Mouse (Mus musculus): Measurements from ENCODE around the gene Arhgef10l.

Arhgef10l gene

DNA sequence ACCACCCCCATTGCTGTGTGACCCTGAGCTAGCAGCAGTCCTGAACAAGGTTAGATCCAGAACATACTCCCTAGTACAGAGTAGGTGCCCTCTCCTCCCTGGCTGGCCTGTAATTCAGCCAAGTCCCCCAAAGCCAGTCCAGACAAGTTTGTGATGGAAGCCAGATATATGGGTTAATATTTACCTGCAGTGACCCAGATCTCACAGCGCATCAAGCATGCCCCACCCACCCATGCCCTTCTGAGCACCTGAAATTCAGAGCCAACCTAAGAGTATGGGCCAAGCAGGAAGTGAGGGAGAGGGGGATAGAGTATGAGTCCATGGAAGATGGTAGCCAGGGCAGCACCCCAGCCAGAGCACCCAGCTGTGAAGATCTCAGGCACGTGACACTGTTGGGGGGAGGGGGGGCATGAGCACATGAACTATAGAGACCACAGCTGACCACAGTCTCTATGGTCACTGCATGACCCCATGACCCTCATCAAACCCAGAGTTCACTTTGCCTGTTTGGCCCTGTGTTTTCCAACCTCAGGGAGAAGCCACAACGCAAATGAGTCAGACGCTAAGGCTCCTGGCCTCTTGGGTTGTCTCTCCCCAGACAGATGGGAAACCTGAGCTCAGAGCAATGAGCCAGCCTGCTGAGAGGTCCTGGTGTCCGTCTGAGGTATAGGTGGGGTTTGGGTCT is 29.4 kb downstream of the Arhgef10l start:
- DNase-seq (ENCODE audit: low read depth, low spot score) = no peak

DNA sequence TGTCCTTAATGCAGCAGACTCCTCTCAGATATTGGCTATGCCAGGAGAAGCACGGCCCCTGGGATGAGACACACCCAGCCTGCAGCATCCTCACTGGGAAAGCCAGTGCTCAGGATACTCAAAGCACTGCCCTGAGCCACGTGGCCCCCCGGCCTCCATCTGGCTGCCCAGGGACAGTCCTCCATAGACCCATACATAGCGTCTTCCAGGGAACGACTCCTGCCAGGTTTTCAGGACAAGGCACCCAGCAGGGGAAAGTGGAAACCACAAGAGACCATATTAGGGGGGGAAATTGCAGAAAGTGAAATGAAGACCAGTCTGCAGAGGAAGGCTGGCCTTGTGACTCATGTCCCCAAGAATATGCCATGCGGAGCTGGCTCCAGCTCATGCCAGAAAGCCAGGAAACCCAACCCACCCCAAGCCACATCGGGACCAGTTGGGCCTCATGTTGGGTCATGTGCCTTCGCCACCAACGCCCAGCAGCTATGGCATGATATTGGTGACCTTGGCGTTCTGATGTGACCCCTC is 30.9 kb downstream of the Arhgef10l start:
- no peak for DNase-seq (ENCODE audit: low read depth, low spot score)

DNA sequence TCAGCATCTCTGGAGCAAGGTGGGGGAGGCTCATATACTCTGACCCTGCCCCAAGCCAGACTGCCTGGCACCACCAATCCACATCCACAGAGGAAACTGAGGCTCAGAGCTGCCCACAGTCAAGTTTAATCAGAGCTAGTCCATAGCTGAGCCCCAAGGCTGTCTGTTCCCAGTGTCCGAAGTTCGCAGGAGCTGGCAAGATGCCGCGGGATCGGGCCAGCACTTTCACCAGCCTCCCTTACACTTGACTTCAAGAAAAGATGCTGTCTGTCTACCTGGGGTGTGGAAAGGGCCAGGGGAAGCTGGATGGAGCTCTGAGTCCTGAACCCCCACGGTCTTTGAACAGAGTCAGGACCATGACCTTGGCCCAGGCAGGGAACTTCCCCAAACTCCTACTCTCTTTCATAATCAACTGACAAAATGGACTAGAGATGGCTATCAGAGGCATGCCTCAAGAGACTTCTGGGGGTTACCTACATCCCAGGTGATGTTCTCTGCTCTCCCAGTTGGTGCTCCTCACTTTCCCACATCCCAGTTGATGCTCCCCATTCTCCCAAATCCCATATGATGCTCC is 34.4 kb downstream of the Arhgef10l start:
- DNase-seq (ENCODE audit: low read depth, low spot score) = no peak

DNA sequence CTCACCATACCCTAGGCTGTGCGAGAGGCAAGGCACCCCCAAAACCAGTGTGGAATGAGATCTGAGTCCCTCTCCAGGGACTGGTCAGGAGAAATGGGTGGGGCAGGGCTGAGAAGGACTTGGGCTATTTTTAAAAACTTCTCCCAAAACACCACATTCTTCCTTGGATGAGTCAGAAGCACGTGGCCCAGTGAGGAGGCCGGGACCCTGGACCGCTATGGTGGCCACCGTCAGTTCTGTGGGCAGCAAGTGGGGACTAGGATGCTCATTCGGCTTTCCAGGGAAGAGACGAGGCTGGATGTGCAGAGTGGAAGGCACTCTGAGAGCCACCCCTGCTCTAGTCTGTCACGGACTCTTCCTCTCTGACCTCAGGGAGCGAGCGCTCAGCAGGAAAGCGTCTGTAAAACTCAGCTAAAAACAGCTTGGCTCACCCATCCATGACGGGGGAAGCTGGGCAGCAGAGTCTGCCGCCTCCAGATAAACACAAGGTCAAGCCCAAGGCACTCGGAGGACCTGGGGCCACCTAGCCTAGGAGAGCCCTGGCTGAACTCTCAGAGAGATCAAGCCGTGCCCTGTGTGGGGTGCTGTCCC is 35.1 kb downstream of the Arhgef10l start:
- no peak for DNase-seq (ENCODE audit: low read depth, low spot score)

DNA sequence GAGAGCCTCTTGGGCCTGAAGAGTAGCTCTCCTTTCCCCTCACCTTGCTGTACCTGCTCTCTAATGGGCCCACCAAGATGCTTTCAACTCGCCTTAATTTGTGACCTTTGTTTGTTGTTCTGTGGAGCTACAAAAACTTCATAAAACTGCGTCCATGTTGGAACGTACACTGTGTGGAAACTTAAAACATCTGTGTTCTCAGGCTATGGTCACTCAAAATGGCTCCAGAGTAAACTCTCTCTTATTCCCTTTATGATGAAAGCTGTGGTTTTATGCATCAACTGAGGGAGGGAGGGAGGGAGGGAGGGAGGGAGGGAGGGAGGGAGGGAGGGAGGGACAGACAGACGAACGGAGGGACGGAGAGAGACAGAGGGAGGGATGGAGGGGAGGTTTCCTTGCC is 35.7 kb downstream of the Arhgef10l start:
- no peak for DNase-seq (ENCODE audit: low read depth, low spot score)

DNA sequence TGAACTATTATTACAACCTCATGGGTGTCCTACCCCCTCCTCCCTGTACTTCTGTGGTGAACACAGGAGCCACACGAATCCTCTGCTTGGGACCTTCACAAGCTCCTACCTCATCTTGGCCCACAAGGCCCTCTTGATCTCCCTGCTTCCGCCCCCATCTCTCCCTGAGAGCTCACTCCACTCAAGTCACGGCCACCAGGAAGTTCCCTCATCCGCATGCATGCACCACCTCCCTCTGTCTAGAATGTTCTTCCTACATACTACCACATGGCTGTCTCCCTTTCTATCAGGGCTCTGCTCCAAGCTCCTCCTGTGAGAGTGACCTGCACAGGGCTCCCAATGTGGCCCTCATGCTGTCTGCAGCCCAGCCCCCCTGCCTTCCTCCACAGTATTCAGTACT is 36.8 kb downstream of the Arhgef10l start:
- DNase-seq (ENCODE audit: low read depth, low spot score) = no peak

DNA sequence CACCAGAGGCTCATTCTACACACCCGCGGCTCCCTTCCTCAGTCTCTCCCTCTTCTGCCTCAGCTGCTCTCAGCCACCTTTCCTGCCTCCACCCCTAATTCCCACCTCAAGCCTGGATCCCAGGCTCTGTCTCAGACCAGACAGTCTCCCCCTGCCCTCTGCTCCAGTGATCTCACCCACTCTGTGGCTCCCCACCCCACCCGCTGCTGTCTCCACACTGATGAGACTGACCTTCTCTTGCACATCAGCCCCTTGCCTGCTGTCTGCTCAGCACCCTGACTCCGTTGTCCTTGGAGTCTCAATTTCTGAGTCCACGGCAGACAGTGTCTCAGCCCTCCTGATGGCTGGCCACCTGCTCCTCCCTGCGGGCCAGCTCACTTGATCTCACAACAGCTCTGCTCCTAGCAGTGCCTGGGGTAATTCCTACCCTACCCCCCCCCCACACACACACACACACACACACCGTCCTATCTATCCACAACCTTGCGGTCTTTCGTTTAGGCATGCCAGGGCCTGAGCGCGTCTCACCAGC is 37.3 kb downstream of the Arhgef10l start:
- DNase-seq (ENCODE audit: low read depth, low spot score) = no peak

DNA sequence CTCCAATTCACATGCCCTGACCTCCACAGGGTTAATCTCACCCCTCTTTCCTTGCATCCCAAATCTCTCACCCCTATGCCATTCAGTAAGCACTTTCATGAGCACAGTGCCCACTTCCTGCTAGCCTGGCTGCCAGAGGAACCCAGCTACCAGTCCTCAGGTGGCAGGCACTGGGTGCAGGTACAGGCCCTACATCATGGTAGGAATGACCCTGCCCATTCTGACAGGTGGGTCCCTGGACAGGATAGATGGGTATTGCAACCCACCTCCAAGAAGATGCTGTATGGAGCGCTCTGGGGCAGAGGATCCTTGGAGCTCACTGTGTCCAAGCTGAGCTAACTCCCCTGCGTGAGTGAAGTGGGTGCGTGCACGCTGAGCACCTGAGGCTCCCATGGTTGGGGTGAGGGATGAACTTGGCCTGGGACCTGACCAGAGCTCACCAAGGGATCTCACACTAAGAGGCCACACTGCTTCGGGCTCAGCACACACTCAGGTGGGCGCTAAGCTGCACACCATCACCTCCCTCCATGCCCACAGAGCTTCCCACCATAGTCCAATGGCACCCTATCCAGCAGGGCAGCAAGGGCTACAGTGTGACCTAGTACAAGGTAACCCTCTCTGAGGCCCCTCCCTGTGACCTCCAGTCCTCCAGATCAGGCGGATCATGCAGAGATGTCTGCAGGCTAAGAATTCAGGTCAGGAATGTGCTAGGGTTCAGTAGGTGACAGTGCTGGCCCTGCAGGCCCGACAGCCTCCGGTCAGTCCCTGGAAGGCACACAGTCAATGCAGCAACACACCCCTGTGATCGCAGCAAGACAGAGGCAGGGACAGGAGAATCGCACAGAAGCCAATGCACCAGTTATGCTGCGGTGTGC is 39.9 kb downstream of the Arhgef10l start:
- DNase-seq (ENCODE audit: low read depth, low spot score) = no peak

DNA sequence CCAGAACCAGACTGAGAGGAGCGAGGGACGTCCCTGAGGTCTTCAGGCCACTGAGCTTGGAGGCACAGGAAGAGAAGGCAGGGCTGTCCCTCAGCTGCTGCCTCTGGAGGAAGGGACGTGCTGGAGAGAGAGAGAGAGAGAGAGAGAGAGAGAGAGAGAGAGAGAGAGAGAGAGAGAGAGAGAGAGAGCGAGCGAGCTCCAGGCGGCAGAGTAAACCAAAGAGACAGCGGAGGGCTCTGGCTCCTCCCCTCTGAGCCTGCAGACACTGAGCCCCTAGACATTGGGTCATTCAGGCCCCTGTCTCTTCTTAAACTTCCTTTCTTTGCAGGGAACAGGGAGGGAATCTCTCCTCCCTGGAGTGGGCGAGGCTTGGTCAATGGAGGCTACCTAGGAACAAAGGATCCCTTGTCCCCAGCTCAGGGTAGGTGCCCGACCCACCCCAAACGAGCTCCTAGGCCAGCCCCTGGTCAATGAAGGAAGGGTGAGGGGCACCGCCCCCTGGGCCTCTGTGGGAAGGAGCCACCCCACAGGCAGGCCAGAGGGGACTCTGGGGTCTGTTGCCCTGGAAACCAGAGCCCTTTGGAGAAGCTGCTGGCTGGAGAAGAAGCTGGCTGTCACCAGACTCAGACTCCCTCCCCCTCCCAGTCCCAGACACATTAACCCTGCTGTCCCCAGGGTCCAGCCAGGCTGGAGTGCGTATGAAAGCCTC is 41.2 kb downstream of the Arhgef10l start:
- peak; percentile 57 for DNase-seq (ENCODE audit: low read depth, low spot score)

DNA sequence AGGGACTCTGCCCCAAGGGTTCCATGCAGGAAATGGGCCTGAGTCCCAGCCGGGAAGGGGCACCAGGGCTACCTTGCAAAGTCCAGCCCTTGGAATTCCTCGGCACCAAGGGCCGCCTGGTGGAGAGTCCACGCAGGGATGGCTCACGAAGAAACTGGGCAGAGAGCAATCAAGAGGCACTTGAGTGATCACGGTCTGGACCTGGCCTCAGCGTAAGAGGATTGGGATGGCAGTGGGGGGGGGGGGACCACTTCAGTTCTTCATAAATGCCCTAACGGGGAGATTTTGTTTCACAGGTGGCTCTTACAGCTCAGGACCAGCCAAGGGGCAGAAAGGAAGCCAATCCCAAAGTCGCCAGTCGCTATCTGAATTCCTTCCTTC is 41.7 kb downstream of the Arhgef10l start:
- no peak for DNase-seq (ENCODE audit: low read depth, low spot score)

DNA sequence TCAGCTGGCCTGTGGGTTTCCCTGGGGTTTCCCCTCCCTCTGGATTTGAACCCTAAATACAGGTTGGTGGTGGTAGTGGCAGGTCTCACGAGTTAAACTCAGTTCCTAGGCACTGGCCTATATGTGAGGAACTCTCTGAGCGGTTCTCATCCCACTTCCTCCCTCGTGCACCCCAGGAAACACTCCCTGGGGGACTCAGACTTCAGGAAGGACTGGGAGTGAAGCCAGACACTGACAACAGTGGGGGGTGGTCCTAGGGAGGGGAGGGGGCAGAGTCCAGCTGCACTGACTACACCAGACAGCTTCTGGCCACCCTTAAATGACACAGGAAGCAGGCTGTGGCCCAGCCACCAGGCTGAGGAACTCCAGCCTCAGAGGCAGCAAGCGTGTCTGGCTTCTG is 43.0 kb downstream of the Arhgef10l start:
- DNase-seq (ENCODE audit: low read depth, low spot score) = no peak

DNA sequence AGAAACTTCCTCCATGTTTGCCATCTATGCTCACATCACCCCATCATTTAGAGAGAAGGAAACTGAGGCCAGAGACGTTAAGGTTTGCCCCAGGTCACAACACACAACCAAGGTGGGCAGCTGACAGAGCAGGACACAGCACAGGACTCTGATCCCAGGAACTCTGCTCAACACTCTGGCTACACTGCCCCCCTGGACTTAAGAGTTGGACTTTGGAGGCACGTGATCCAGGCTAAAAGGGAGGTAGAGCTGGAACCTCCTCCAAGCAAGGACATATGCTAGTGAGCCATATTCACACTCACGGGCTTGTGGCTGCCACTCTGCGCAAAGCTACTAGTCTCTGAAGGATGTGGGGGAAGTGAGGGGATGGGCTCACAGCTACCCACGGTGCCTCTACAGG is 45.3 kb downstream of the Arhgef10l start:
- no peak for DNase-seq (ENCODE audit: low read depth, low spot score)

DNA sequence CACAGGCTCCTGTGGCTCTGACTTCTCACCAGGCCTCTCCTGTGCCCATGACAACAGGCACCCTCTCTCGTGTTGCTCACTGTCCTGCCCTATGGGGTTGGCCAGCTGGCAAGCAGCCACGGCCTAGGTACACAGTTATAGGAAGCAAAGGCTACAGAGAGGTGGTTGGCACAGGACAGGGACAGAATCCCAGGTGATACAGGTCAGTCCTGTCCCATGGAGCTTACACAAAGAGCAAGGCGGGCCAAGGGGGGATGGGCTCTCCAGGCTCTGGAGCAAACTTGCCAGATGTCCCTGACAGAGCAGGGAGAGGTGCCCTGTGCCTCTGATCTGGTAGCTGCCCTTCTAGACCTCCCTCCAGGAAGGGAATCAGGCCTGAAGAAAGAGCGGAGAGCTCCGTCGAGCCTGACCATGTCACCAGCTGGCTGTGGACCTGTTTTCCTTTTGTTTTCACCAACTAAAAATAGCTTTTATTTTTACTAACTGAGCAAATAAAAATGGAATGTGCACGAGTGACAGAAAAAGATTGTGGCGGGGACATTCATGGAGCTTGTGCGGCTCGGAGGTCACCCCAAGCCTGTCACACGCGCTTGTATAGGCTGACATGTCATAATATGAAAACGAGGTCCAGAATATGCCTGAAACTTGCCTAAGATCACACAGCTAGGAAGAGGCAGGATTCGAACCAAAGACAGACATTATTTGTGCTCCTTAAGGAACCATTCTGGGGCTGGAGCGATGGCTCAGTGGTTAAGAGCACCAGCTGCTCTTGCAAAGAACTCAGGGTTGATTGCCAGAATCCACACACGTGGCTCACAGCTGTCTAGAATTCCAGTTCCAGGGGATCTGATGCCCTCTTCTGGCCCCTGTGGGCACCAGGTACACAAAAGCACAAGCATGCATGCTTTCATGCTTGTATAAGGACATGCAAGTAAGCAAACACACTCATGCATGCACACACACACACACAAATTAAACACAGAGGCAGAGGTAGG is 48.1 kb downstream of the Arhgef10l start:
- DNase-seq (ENCODE audit: low read depth, low spot score) = no peak

DNA sequence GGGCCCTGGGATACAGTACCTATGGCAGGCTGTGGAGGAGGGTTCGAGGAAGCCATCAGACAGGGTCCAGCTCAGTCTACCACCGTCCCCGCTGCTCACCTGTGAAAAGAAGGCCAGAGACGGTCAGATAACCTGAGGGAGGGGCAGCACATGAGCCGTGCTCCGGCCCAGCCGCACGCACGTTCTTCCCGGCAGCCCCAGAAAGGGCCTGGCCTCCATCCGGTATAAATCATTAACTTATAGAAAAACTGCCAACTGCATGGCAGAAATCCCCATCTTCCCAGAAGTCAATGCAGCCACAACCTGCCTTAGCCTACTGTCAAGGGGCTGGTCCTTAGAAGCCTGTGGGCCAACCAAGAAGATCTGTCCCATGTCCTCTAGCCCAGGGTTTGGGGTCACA is 48.9 kb downstream of the Arhgef10l start:
- no peak for DNase-seq (ENCODE audit: low read depth, low spot score)

DNA sequence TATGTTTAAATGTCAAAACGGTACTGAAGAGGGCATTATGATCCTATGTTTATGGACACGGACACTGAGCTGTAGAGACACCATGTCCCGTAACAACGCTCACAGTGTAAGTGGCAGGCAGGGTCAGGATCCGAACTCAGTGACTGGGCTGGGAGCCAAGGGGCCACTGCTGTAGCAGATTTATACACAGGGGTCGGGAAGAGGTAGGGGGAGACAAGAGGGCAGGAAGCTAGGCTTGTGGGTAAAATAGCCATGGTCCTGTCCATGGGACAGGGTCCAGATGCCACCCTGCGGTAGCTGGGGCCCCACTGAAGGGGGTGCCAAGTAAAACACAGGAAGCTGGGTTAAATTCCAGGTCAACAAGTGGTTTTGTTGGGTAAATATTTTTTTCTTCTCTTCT is 49.6 kb downstream of the Arhgef10l start:
- DNase-seq (ENCODE audit: low read depth, low spot score) = no peak

DNA sequence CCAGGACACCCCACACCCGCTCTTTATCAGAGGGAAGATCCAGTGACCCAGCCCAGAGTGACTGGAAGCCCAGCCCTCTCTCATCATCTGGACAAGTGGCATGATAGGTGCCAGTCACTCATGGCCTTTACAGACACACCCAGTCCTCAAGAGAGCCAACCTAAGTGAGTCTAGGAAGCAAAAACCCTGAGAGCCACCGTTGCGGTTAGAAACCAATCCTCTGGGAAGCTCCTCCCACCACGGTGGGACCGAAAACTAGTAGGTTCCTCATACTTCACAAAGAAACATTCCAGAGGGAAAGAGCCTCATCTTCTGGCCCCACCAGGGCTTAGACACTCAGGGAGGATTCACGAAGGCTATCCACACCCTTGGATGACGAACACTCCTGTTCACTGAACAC is 50.0 kb downstream of the Arhgef10l start:
- DNase-seq (ENCODE audit: low read depth, low spot score) = no peak

DNA sequence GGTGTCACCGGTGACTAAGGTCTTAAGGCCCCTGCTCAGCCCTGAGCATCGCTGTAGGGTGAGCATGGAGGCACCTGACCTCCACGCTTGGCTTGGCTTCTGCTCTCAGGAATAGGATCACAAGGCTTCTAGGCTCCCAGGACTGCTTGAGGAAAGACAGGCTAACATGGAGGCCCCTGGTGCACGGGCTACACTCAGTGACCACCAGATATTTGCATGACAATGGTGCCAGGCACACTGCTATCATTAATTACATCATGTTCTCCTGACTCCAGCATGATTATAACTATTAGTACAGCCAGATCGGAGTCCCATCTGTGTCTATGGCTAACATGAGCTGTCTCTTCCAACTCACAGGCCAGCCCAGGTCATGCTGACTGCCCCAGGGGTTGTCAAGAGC is 51.3 kb downstream of the Arhgef10l start:
- DNase-seq (ENCODE audit: low read depth, low spot score) = no peak

DNA sequence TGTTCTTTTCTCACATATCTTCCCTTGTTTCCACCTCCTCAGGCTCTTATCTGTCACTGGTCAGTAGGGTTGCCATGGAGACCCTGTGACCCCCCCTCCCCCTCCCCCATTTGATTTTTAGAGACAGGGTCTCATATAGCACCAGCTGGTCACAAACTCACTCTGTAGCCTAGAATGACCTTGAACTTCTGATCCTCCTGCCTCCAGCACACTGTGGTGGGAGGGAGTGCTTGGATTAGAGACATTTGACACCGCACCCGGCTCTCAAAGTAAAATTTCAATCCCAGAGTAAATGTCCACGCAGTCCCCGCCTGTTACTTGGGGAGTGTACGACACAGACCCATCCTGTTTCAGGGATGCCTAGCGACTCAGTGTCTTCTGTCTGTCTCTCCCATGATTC is 51.7 kb downstream of the Arhgef10l start:
- DNase-seq (ENCODE audit: low read depth, low spot score) = peak; percentile 78

DNA sequence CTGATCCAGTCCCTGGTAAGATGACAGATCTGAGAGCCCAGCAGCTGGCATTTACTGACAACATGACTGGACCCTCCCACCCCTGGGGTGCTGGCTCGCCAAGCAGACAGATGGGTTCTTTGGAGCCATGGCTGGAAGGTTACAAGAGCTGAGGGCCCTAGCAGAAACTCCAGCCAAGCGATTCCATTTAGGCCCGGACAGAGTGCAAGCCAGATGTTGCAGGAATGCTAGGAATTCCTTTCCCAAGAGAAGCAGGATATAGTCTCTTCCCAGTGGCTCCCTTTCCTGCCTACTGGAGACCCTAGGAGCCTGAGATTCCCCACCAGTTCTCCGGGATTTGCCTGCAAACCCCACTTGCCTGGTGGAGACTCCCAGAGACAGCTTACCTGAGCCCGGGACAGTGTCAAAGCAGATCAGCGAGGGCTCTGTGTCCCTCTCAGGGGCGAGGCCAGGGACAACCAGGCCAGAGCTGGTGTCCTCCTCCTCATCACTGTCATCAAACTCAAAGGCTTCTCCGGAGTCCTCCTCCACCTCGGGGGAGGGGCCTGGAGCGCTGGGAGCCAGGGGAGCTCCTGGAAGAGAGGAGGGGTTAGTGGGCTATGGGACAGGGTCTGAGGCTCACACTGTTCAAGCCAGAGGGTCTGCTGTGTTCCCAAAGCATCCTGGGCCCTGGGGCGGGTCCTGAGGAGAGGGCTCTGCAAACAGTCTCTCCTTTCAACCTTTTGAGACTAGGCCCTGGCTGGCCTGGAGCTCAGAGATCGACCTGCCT is 54.8 kb downstream of the Arhgef10l start:
- DNase-seq (ENCODE audit: low read depth, low spot score) = peak; percentile 87
